Mouse (Mus musculus) ES-E14 (cell line): ENCODE data around the gene Upf2. TPM values are rescaled to one million over a fixed set of nuclear protein-coding genes. Genes with fewer than 3 reads are reported as not detected.
A peak's percentile ranks its signal among the peaks of the same experiment; 100 is the strongest.
"Not testable (repeated sequence)": the region's sequence is repeated elsewhere in the genome, so short reads cannot be mapped to it uniquely, and the experiment has no call there.

Experiments used
- DNase-seq: peaks from one replicate; pipeline ENCODE4 v3.0.0-alpha.2; 2013; ENCODE audit warnings: low read depth, low spot score
- H3K27ac ChIP-seq: 2 replicates; pipeline ENCODE4 v1.5.1; 2012; ENCODE audit warnings: low read depth, mild to moderate bottlenecking, low read length, moderate library complexity, mixed read lengths; ENCODE audit not compliant: poor library complexity, insufficient read depth, severe bottlenecking
- H3K36me3 ChIP-seq: 2 replicates; pipeline ENCODE4 v1.6.1; 2012; ENCODE audit warnings: mild to moderate bottlenecking, low read length, moderate library complexity, mixed read lengths; ENCODE audit not compliant: control insufficient read depth, poor library complexity, insufficient read depth, severe bottlenecking
- H3K4me1 ChIP-seq, 2 experiments: fragments of 150-350 bp in 1 of 2; sonication (generic) in 1 of 2; 2 replicates each; pipeline ENCODE4 v1.6.1; 2012; ENCODE audit warnings: low read length in 2 of 2, mild to moderate bottlenecking in 1 of 2, mixed read lengths in 1 of 2; ENCODE audit not compliant: control insufficient read depth in 2 of 2, insufficient read depth in 2 of 2, poor library complexity in 1 of 2
- H3K4me3 ChIP-seq, 2 experiments: fragments of 150-350 bp in 1 of 2; sonication (generic) in 1 of 2; 2 replicates each; pipeline ENCODE4 v1.5.1; 2012; ENCODE audit warnings: low read length in 2 of 2, low read depth in 1 of 2, mild to moderate bottlenecking in 1 of 2, mixed read lengths in 1 of 2; ENCODE audit not compliant: insufficient read depth in 1 of 2, poor library complexity in 1 of 2, severe bottlenecking in 1 of 2
- H3K9ac ChIP-seq: 2 replicates; pipeline ENCODE4 v1.6.1; 2012; ENCODE audit warnings: low read depth, mild to moderate bottlenecking, low read length, mixed read lengths; ENCODE audit not compliant: poor library complexity, insufficient read depth, severe bottlenecking
- H3K9me3 ChIP-seq: fragments of 150-350 bp; sonication (generic); 2 replicates; pipeline ENCODE4 v1.6.1; 2012; ENCODE audit warnings: low read depth, mild to moderate bottlenecking, low read length; ENCODE audit not compliant: control insufficient read depth, insufficient read depth
- CHD2 ChIP-seq: IDR thresholded peaks from 2 replicates; pipeline ENCODE4 v1.6.1; 2014; ENCODE audit warnings: mild to moderate bottlenecking, low read depth, low read length, inconsistent platforms
- HCFC1 ChIP-seq: IDR thresholded peaks from 2 replicates; pipeline ENCODE4 v1.6.1; 2012; ENCODE audit warnings: low read length, inconsistent platforms, borderline replicate concordance; ENCODE audit not compliant: insufficient read depth
- MAFK ChIP-seq: IDR thresholded peaks from 2 replicates; pipeline ENCODE4 v1.6.1; 2014; ENCODE audit warnings: mild to moderate bottlenecking, low read depth, low read length, inconsistent platforms; ENCODE audit not compliant: insufficient read depth
- ZC3H11A ChIP-seq: IDR thresholded peaks from 2 replicates; pipeline ENCODE4 v1.6.1; 2012; ENCODE audit warnings: low read depth, mild to moderate bottlenecking, inconsistent platforms, low read length, borderline replicate concordance
- ZNF384 ChIP-seq: IDR thresholded peaks from 2 replicates; pipeline ENCODE4 v1.6.1; 2012; ENCODE audit warnings: low read depth, low read length, inconsistent platforms
- in situ Hi-C, 2 experiments: fragments of 600-800 bp; cut with MboI; formaldehyde crosslinking; loops; one replicate each; pipeline ENCODE4 v1.15.1; 2025; ENCODE audit warnings: low sequenced_read_pairs in 2 of 2, inconsistent platforms in 1 of 2; ENCODE audit not compliant: unreplicated experiment in 2 of 2
- total RNA-seq: library from RNA; depleted of rRNA; stranded (reverse); fragments of 300-350 nt; gene quantifications from 2 replicates; pipeline ENCODE4 v1.2.3, GENCODE M21; 2012

Gene Upf2
- total RNA-seq, 1 experiment: 18.6 TPM

- TF ChIP-seq ZC3H11A (no peak), MAFK (no peak), HCFC1 (no peak), ZNF384 (no peak), CHD2 (no peak)
- in situ Hi-C loops: no loop called here
- Histone ChIP-seq H3K4me1 (peaks cover 0 to 2% of the 10 kb centered on the region in 2 experiments; a peak in 1 of 4 replicates), H3K4me3 (peak overlapping the region in 1 of 2 experiments; percentile 19; a peak in 1 of 4 replicates), H3K27ac (no peak overlapping the region; the same call in 1 of the 2 replicates), H3K9ac (no peak overlapping the region; the same call in 1 of the 2 replicates), H3K36me3 (peaks cover 10% of the 10 kb centered on the region), H3K9me3 (0 out of 2 replicates have a peak, but pooled peaks cover 2% of the 10 kb centered on the region)
- no peak for DNase-seq
Observed at GRCm38 (mm10) chr2:5957705-5958104, 6.4 kb downstream of the Upf2 start.

GRCm38 (mm10) chr2:5962265-5962664 is 11.0 kb downstream of the Upf2 start:
- H3K9me3 ChIP-seq: 0 out of 2 replicates have a peak, but pooled peaks cover 2% of the 10 kb centered on the region
- H3K4me1 ChIP-seq: peaks cover 0 to 2% of the 10 kb centered on the region in 2 experiments; a peak in 1 of 4 replicates
- H3K4me3 ChIP-seq: no peak overlapping the region
- no peak for DNase-seq
- peaks cover 14% of the 10 kb centered on the region for H3K36me3 ChIP-seq
- no peak overlapping the region for H3K27ac ChIP-seq
- TF ChIP-seq HCFC1 (no peak), MAFK (no peak), ZC3H11A (no peak), ZNF384 (no peak), CHD2 (no peak)
- in situ Hi-C loops: no loop called here
- H3K9ac ChIP-seq: no peak overlapping the region

DNA sequence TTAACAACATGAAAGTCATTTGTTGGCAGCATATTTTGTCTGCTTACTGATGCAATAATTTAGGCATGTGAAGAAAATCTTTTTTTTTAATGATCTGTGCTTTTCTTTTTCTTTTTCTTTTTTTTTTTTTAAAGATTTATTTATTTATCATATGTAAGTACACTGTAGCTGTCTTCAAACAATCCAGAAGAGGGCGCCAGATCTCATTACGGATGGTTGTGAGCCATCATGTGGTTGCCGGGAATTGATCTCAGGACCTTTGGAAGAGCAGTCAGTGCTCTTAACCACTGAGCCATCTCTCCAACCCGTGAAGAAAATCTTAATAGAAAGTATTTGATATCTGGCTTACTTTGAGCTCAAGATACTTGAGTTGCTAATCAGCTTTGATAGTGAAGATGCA is 12.5 kb downstream of the Upf2 start:
- in situ Hi-C loops, H3K9ac ChIP-seq, H3K4me1 ChIP-seq, DNase-seq, H3K27ac ChIP-seq, H3K36me3 ChIP-seq, H3K9me3 ChIP-seq, H3K4me3 ChIP-seq: not testable (repeated sequence)

DNA sequence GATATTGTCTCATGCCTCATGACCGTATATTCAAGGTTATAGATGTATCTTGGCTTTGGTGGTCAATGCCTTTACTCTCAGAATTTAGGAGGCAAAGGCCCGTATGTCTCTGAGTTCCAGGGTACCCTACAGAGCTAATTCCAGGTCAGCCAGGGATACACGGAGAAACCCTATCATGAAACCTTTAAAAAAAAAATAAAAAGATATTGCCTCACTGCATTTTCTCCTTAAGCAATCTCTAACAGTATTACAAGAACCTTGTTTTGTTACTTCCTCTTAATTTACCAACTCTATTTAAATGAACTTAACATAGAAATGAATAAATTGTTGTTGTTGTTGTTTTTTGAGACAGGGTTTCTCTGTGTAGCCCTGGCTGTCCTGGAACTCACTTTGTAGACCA is 14.7 kb downstream of the Upf2 start:
- TF ChIP-seq HCFC1: no peak
- TF ChIP-seq ZNF384: no peak
- no peak for TF ChIP-seq ZC3H11A
- no peak for TF ChIP-seq MAFK
- TF ChIP-seq CHD2: no peak
- no peak for DNase-seq
- in situ Hi-C loops: no loop called here

DNA sequence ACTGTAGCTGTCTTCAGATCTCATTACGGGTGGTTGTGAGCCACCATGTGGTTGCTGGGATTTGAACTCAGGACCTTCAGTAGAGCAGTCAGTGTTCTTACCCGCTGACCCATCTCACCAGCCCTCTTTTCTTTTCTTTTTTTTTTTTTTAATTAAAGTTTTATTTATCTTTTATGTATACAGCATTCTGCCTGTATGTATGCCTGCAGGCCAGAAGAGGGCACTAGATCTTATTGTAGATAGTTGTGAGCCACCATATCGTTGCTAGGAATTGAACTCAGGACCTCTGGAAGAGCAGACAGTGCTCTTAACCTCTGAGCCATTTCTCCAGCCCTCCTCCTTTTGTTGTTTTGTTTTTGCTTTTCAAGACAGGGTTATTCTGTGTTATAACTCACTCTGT is 19.4 kb downstream of the Upf2 start:
- H3K4me1 ChIP-seq, H3K27ac ChIP-seq, H3K36me3 ChIP-seq, H3K9ac ChIP-seq, H3K4me3 ChIP-seq, H3K9me3 ChIP-seq, in situ Hi-C loops, DNase-seq: not testable (repeated sequence)
- TF ChIP-seq ZNF384: peak; percentile 74; the same call in 1 of the 2 replicates

More for the DNA sequence above, 14.7 kb downstream of the Upf2 start:
- no peaks in the 10 kb centered on the region for H3K4me1 ChIP-seq
- H3K36me3 ChIP-seq: peaks cover 8% of the 10 kb centered on the region; the same call in 1 of the 2 replicates
- H3K9me3 ChIP-seq: 0 out of 2 replicates have a peak, but pooled peaks cover 2% of the 10 kb centered on the region
- H3K4me3 ChIP-seq: no peak overlapping the region
- H3K9ac ChIP-seq: no peak overlapping the region
- H3K27ac ChIP-seq: no peak overlapping the region
